Mouse (Mus musculus) MEL (cell line): Measurements from ENCODE around the gene Mstn. TPM values are rescaled to one million over a fixed set of nuclear protein-coding genes. Genes with fewer than 3 reads are reported as not detected.

Experiments
- DNase-seq: peaks from one replicate; pipeline ENCODE4 v3.0.0; 2011; ENCODE audit warnings: low read depth, low spot score
- H3K27ac ChIP-seq: 2 replicates; pipeline ENCODE4 v1.5.1; 2012; ENCODE audit warnings: low read depth, mild to moderate bottlenecking, control low read depth, low read length, moderate library complexity; ENCODE audit not compliant: control insufficient read depth
- H3K27me3 ChIP-seq, 2 experiments: fragments of 150-350 bp in 1 of 2; sonication (generic) in 1 of 2; 2 replicates each; pipeline ENCODE4 v1.6.1; 2012; ENCODE audit warnings: low read length in 2 of 2, mild to moderate bottlenecking in 2 of 2, improper control_type of control experiment in 1 of 2, moderate library complexity in 1 of 2; ENCODE audit not compliant: insufficient read depth in 2 of 2, control insufficient read depth in 1 of 2
- H3K36me3 ChIP-seq, 2 experiments: 2 replicates each; pipeline ENCODE4 v1.6.1; 2012 to 2014; ENCODE audit warnings: low read length in 2 of 2, improper control_type of control experiment in 1 of 2, inconsistent platforms in 1 of 2, mild to moderate bottlenecking in 1 of 2; ENCODE audit not compliant: insufficient read depth in 2 of 2, control insufficient read depth in 1 of 2
- H3K4me1 ChIP-seq, 2 experiments: fragments of 150-350 bp in 1 of 2; sonication (generic) in 1 of 2; 2 replicates each; pipeline ENCODE4 v1.6.1; 2012; ENCODE audit warnings: low read length in 2 of 2, improper control_type of control experiment in 1 of 2, mild to moderate bottlenecking in 1 of 2; ENCODE audit not compliant: insufficient read depth in 2 of 2, control insufficient read depth in 1 of 2
- H3K4me3 ChIP-seq, 2 experiments: fragments of 150-350 bp in 1 of 2; sonication (generic) in 1 of 2; 2 replicates each; pipeline ENCODE4 v1.5.1; 2012; ENCODE audit warnings: low read depth in 2 of 2, low read length in 2 of 2, mild to moderate bottlenecking in 2 of 2, moderate library complexity in 2 of 2, control low read depth in 1 of 2, improper control_type of control experiment in 1 of 2; ENCODE audit not compliant: control insufficient read depth in 1 of 2, insufficient read depth in 1 of 2
- H3K79me2 ChIP-seq: 2 replicates; pipeline ENCODE4 v1.6.1; 2012; ENCODE audit warnings: mild to moderate bottlenecking, low read length, moderate library complexity; ENCODE audit not compliant: control insufficient read depth, poor library complexity, insufficient read depth
- H3K9ac ChIP-seq: 2 replicates; pipeline ENCODE4 v1.6.1; 2012; ENCODE audit warnings: low read depth, mild to moderate bottlenecking, control low read depth, low read length, moderate library complexity; ENCODE audit not compliant: control insufficient read depth, poor library complexity, severe bottlenecking
- H3K9me3 ChIP-seq: fragments of 150-350 bp; sonication (generic); replicated peaks from 2 replicates; pipeline ENCODE4 v1.6.1; 2012; ENCODE audit warnings: mild to moderate bottlenecking, low read length, improper control_type of control experiment, moderate library complexity; ENCODE audit not compliant: insufficient read depth
- CHD1 ChIP-seq: IDR thresholded peaks from 2 replicates; pipeline ENCODE4 v1.6.1; 2012; ENCODE audit warnings: low read depth, mild to moderate bottlenecking, inconsistent platforms, low read length, improper control_type of control experiment
- CTCF ChIP-seq, 3 experiments: IDR thresholded peaks in 2 of 3; conservative IDR thresholded peaks in 1 of 3; 2 replicates each; pipeline ENCODE4 v1.5.1; 2011 to 2012; ENCODE audit warnings: low read length in 3 of 3, low read depth in 2 of 3, mild to moderate bottlenecking in 2 of 3, improper control_type of control experiment in 1 of 3, inconsistent platforms in 1 of 3, mixed read lengths in 1 of 3, moderate library complexity in 1 of 3; ENCODE audit not compliant: control insufficient read depth in 1 of 3, insufficient read depth in 1 of 3, poor library complexity in 1 of 3, severe bottlenecking in 1 of 3
- E2F4 ChIP-seq: IDR thresholded peaks from 2 replicates; pipeline ENCODE4 v1.6.1; 2011; ENCODE audit warnings: low read depth, low read length, improper control_type of control experiment, borderline replicate concordance
- GATA1 ChIP-seq: IDR thresholded peaks from 2 replicates; pipeline ENCODE4 v1.6.1; 2011; ENCODE audit warnings: low read depth, low read length, improper control_type of control experiment
- HCFC1 ChIP-seq: IDR thresholded peaks from 2 replicates; pipeline ENCODE4 v1.6.1; 2012; ENCODE audit warnings: low read depth, mild to moderate bottlenecking, inconsistent platforms, low read length, improper control_type of control experiment, moderate library complexity
- JUND ChIP-seq: IDR thresholded peaks from 2 replicates; pipeline ENCODE4 v1.6.1; 2011; ENCODE audit warnings: low read depth, mild to moderate bottlenecking, improper control_type of control experiment, low read length
- MAX ChIP-seq: IDR thresholded peaks from 2 replicates; pipeline ENCODE4 v1.6.1; 2011; ENCODE audit warnings: low read length, improper control_type of control experiment
- MAZ ChIP-seq: IDR thresholded peaks from 2 replicates; pipeline ENCODE4 v1.6.1; 2012; ENCODE audit warnings: low read depth, mild to moderate bottlenecking, inconsistent platforms, low read length, improper control_type of control experiment
- MXI1 ChIP-seq: IDR thresholded peaks from 2 replicates; pipeline ENCODE4 v1.6.1; 2011; ENCODE audit warnings: mild to moderate bottlenecking, low read depth, low read length, improper control_type of control experiment
- MYB ChIP-seq: IDR thresholded peaks from 2 replicates; pipeline ENCODE4 v1.6.1; 2011; ENCODE audit warnings: mild to moderate bottlenecking, low read depth, low read length, improper control_type of control experiment
- NELFE ChIP-seq: IDR thresholded peaks from 2 replicates; pipeline ENCODE4 v1.6.1; 2011; ENCODE audit warnings: low read depth, low read length, improper control_type of control experiment
- RAD21 ChIP-seq: IDR thresholded peaks from 2 replicates; pipeline ENCODE4 v1.6.1; 2011; ENCODE audit warnings: mild to moderate bottlenecking, low read depth, low read length, improper control_type of control experiment
- RCOR1 ChIP-seq: IDR thresholded peaks from 2 replicates; pipeline ENCODE4 v1.6.1; 2012; ENCODE audit warnings: low read depth, mild to moderate bottlenecking, inconsistent platforms, low read length, improper control_type of control experiment
- SMC3 ChIP-seq: IDR thresholded peaks from 2 replicates; pipeline ENCODE4 v1.6.1; 2011; ENCODE audit warnings: low read depth, low read length, improper control_type of control experiment
- TBP ChIP-seq: IDR thresholded peaks from 2 replicates; pipeline ENCODE4 v1.8.0; 2011; ENCODE audit warnings: low read depth, low read length, improper control_type of control experiment
- TCF12 ChIP-seq: IDR thresholded peaks from 2 replicates; pipeline ENCODE4 v1.6.1; 2014; ENCODE audit warnings: low read depth, mild to moderate bottlenecking, inconsistent platforms, low read length, improper control_type of control experiment, moderate library complexity
- UBTF ChIP-seq: IDR thresholded peaks from 2 replicates; pipeline ENCODE4 v1.6.1; 2012; ENCODE audit warnings: low read depth, mild to moderate bottlenecking, inconsistent platforms, low read length, improper control_type of control experiment, moderate library complexity, borderline replicate concordance; ENCODE audit not compliant: insufficient read depth
- USF1 ChIP-seq: IDR thresholded peaks from 2 replicates; pipeline ENCODE4 v1.6.1; 2014; ENCODE audit warnings: low read depth, mild to moderate bottlenecking, inconsistent platforms, low read length, improper control_type of control experiment, moderate library complexity
- USF2 ChIP-seq, 2 experiments: IDR thresholded peaks; 2 replicates each; pipeline ENCODE4 v1.6.1; 2011 to 2012; ENCODE audit warnings: improper control_type of control experiment in 2 of 2, low read length in 2 of 2, borderline replicate concordance in 1 of 2, inconsistent platforms in 1 of 2, low read depth in 1 of 2, mild to moderate bottlenecking in 1 of 2; ENCODE audit not compliant: insufficient read depth in 1 of 2
- ZC3H11A ChIP-seq: IDR thresholded peaks from 2 replicates; pipeline ENCODE4 v1.6.1; 2012; ENCODE audit warnings: low read depth, mild to moderate bottlenecking, inconsistent platforms, low read length, improper control_type of control experiment
- polyA plus RNA-seq, 2 experiments: library from polyadenylated mRNA; stranded (reverse) in 1 of 2; unstranded in 1 of 2; fragments of >175 nt in 1 of 2; fragments of >200 nt in 1 of 2; gene quantifications; 2 replicates each; pipeline versions ENCODE4 v1.2.1 to v1.2.4; 2012; ENCODE audit warnings: low replicate concordance in 2 of 2, low read depth in 1 of 2; ENCODE audit not compliant: insufficient read length in 2 of 2, insufficient read depth in 1 of 2, missing spikeins in 1 of 2
- total RNA-seq: library from RNA; depleted of rRNA; stranded (reverse); fragments of 300-350 nt; gene quantifications from 2 replicates; pipeline ENCODE4 v1.2.3, GENCODE M21; 2012

The Mstn gene
- total and polyA plus RNA-seq, 3 experiments, result not detected

DNA sequence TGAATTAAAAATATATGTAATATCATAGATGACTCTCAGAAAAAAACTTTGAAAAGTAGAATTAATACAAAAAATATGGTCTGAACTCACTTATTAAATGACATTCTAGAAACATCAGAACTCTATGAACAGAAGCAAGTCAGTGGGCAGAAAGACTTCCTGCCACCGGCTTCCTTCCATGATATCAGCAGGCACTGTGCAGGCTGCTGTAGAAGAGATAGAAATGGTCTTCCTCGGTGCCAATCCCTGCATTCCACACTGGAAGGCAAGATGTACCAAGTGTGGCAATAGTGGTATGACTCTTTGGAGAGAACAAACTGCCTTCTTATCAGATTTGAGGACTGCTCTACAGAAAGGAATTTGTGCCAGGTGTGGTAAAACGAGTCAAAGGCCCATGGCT, 19.2 kb downstream of the Mstn start:
- Histone ChIP-seq H3K4me3 (no peak overlapping the region), H3K36me3 (no peaks in the 10 kb centered on the region), H3K27me3 (peaks cover 0 to 2% of the 10 kb centered on the region in 2 experiments; a peak in 2 of 4 replicates), H3K27ac (no peak overlapping the region), H3K4me1 (no peaks in the 10 kb centered on the region), H3K79me2 (no peaks in the 10 kb centered on the region), H3K9me3 (no peaks in the 10 kb centered on the region), H3K9ac (no peak overlapping the region)
- no peak for DNase-seq
- TF ChIP-seq TBP (no peak), TCF12 (no peak), GATA1 (no peak), CTCF (IDR thresholded peaks at IDR 0.05 in 2 of 3, conservative IDR thresholded peaks at IDR 0.05 in 1 of 3; ENCODE audit: control insufficient read depth in 1 of 3, insufficient read depth in 1 of 3, low read depth in 2 of 3, low read length in 3 of 3, poor library complexity in 1 of 3, severe bottlenecking in 1 of 3) (no peak), ZC3H11A (no peak), HCFC1 (no peak), MAX (no peak)

DNA sequence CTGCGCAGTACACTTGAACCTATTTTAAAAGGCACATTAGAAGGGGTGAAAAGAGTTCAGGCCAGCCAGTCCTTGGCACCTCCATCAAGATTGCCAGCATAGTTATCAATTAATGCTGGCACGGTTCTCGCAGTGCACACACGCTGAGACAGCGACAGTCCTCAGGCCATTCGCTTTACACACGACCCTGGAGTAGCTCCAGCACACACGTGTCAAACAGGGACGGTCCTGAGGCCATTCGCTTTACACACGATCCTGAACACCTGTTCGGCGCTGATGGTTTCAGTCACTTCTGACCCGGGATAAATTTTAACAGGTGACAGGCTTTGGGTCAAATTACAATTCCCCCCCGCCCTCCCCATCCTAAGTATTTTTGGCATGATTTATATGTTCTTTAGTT, 23.8 kb downstream of the Mstn start:
- DNase-seq, result no peak
- TF ChIP-seq JUND (no peak), RCOR1 (no peak), USF1 (no peak), CHD1 (no peak)
- no peaks in the 10 kb centered on the region for H3K36me3 ChIP-seq
- no peaks in the 10 kb centered on the region for H3K79me2 ChIP-seq
- H3K9ac ChIP-seq, result no peak overlapping the region
- H3K4me3 ChIP-seq, result no peak overlapping the region
- H3K27me3 ChIP-seq, result no peaks in the 10 kb centered on the region; a peak in 1 of 4 replicates
- H3K9me3 ChIP-seq, result no peaks in the 10 kb centered on the region
- no peaks in the 10 kb centered on the region for H3K4me1 ChIP-seq
- H3K27ac ChIP-seq, result no peak overlapping the region

DNA sequence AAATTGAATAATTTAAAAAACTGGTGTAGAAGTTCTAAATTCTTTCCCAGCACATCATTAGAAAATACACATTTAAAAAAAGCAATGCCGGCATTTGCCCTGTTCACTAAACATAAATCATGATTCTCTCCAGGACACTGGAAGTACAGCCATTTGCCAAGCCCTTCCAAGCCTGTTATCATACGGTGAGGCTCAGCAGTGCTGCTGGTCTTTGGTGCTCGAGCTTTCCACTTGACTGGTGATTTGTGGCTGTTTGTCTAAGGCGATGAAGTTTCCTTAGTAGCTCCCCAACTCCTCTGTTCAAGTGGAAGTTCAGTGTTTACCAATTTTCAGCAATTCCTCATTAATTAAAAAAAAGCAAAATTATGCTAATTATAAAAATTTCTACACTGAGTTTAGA, 24.6 kb downstream of the Mstn start:
- H3K4me3 ChIP-seq, result no peak overlapping the region
- TF ChIP-seq RCOR1 (no peak), USF1 (no peak), USF2 (IDR thresholded peaks at IDR 0.05; ENCODE audit: borderline replicate concordance in 1 of 2, insufficient read depth in 1 of 2, low read depth in 1 of 2, low read length in 2 of 2) (no peak), HCFC1 (no peak), MAZ (no peak), TCF12 (no peak), UBTF (no peak), SMC3 (no peak), E2F4 (no peak), MYB (no peak), JUND (no peak), MAX (no peak), ZC3H11A (no peak), MXI1 (no peak), RAD21 (no peak), NELFE (no peak)
- H3K27ac ChIP-seq, result no peak overlapping the region
- no peak overlapping the region for H3K9ac ChIP-seq
- no peaks in the 10 kb centered on the region; a peak in 1 of 4 replicates for H3K27me3 ChIP-seq
- no peaks in the 10 kb centered on the region for H3K79me2 ChIP-seq
- H3K9me3 ChIP-seq, result no peaks in the 10 kb centered on the region
- no peak for DNase-seq
- H3K36me3 ChIP-seq, result no peaks in the 10 kb centered on the region
- H3K4me1 ChIP-seq, result no peaks in the 10 kb centered on the region
